Mouse (Mus musculus) brown adipose tissue, adult 24 weeks (tissue): ENCODE data around the gene Nmnat2. TPM values are rescaled to one million over a fixed set of nuclear protein-coding genes. Genes with fewer than 3 reads are reported as not detected.
A peak's percentile ranks its signal among the peaks of the same experiment; 100 is the strongest.

Experiments used
- H3K27ac ChIP-seq: fragments of 200-500 bp; replicated peaks from 2 replicates; pipeline ENCODE4 v1.5.1; 2012; ENCODE audit warnings: low read depth, mild to moderate bottlenecking, low read length
- H3K4me1 ChIP-seq: fragments of 200-500 bp; 2 replicates; pipeline ENCODE4 v1.6.1; 2012; ENCODE audit warnings: low read length, mixed read lengths; ENCODE audit not compliant: control insufficient read depth, insufficient read depth, insufficient read length
- H3K4me3 ChIP-seq: fragments of 200-500 bp; 2 replicates; pipeline ENCODE4 v1.5.1; 2012; ENCODE audit warnings: low read depth, mild to moderate bottlenecking, low read length, moderate library complexity; ENCODE audit not compliant: insufficient read depth
- polyA plus RNA-seq: library from polyadenylated mRNA; stranded (reverse); fragments of >200 nt; gene quantifications from 2 replicates; pipeline ENCODE4 v1.2.4, GENCODE M21; 2012; ENCODE audit not compliant: missing spikeins, insufficient read depth, insufficient read length

The Nmnat2 gene
- polyA plus RNA-seq, 1 experiment: 1.1 TPM

DNA sequence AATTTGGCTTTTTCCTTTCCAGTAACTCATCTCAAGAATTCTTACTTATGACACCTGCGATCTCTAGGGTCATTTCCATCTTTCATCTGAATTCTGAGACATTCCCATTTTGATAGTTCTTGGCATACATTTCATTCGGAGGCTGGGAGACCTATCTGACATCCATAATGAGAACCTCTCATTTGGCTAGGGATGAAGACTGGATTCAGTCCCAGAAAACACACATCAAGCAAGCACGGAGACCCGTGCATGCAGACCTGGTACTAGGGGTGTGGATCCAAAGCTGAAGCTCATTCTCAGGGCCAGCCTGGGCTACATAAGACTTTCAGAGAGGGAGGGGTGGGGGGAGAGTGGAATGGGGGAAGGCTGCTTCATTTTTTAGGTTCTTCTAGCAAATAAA is 68.2 kb downstream of the Nmnat2 start:
- Histone ChIP-seq H3K4me1 (no peaks in the 10 kb centered on the region), H3K4me3 (no peak overlapping the region), H3K27ac (no peak overlapping the region)

- H3K4me1 ChIP-seq: no peaks in the 10 kb centered on the region
- H3K27ac ChIP-seq: no peak overlapping the region
- H3K4me3 ChIP-seq: no peak overlapping the region
Observed at GRCm38 (mm10) chr1:153023875-153024274, 69.1 kb downstream of the Nmnat2 start.

- Histone ChIP-seq H3K4me1 (no peaks in the 10 kb centered on the region), H3K27ac (no peak overlapping the region), H3K4me3 (no peak overlapping the region)
Observed at GRCm38 (mm10) chr1:153024453-153024852, 69.7 kb downstream of the Nmnat2 start.

GRCm38 (mm10) chr1:153031345-153031744 is 76.6 kb downstream of the Nmnat2 start:
- no peak overlapping the region for H3K27ac ChIP-seq
- H3K4me1 ChIP-seq: no peaks in the 10 kb centered on the region
- no peak overlapping the region for H3K4me3 ChIP-seq

DNA sequence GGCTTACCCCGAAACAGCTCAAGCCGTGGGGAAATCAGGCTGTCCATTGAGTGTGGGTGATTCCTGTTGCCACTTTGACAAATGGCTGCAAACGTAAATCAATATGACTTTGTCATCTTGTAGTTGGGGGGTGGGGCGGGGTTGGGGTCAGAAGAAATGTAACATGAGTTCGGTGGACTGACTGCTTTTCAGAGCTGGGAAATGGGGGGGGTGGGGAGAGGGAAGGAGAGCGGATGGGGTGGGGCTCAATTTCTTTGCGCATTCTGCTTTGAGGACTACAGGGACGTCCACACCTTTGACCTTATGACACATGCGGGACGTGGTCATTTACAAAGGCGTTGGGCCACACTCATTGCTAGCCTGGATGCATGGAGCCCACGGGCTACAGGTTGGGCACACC is 77.2 kb downstream of the Nmnat2 start:
- H3K4me1 ChIP-seq: no peaks in the 10 kb centered on the region
- H3K27ac ChIP-seq: no peak overlapping the region
- no peak overlapping the region for H3K4me3 ChIP-seq

DNA sequence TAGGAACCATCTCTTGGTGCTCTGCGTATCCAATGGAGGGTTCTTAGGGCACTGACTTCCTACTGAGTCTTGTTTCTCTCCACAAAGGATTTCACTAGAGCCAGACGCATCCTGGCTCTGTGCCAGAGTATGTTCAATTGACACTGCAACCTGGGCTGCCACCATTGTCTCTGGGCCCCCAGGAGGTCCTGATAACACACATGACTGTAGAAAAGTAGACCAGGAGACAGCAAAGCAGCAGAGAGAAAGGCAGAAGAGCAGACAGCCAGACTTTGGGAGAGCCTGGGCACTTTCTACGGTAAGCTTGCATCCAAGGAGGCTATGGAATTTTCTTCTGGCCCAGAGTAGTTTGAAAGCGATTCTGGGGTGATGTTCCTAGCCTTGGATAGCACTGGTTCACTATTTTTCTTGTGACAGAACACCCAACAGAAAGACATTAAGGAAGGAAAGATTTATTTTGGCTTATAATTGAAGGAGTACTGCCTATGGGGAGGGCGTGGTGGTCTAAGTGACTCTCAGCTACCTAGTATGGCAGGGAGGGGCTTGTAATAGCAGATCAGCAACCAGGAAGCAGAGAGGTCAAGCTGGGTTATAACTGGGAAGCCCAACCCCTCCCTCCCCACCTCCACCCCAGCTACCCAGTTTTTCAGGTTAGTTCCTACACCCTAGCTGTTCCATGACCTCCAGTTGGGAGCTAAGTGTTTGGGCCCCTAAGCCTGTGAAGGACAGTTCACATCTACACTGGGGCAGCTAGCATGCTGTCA is 78.5 kb downstream of the Nmnat2 start:
- H3K27ac ChIP-seq: no peak overlapping the region
- no peaks in the 10 kb centered on the region for H3K4me1 ChIP-seq
- no peak overlapping the region for H3K4me3 ChIP-seq

- Histone ChIP-seq H3K27ac (no peak overlapping the region), H3K4me1 (no peaks in the 10 kb centered on the region), H3K4me3 (no peak overlapping the region)
Observed at GRCm38 (mm10) chr1:153034064-153034463, 79.3 kb downstream of the Nmnat2 start.

- Histone ChIP-seq H3K4me1 (peaks cover 3% of the 10 kb centered on the region; the same call in 1 of the 2 replicates), H3K4me3 (no peak overlapping the region), H3K27ac (no peak overlapping the region)
Observed at GRCm38 (mm10) chr1:153035328-153035944, 80.6 kb downstream of the Nmnat2 start.

DNA sequence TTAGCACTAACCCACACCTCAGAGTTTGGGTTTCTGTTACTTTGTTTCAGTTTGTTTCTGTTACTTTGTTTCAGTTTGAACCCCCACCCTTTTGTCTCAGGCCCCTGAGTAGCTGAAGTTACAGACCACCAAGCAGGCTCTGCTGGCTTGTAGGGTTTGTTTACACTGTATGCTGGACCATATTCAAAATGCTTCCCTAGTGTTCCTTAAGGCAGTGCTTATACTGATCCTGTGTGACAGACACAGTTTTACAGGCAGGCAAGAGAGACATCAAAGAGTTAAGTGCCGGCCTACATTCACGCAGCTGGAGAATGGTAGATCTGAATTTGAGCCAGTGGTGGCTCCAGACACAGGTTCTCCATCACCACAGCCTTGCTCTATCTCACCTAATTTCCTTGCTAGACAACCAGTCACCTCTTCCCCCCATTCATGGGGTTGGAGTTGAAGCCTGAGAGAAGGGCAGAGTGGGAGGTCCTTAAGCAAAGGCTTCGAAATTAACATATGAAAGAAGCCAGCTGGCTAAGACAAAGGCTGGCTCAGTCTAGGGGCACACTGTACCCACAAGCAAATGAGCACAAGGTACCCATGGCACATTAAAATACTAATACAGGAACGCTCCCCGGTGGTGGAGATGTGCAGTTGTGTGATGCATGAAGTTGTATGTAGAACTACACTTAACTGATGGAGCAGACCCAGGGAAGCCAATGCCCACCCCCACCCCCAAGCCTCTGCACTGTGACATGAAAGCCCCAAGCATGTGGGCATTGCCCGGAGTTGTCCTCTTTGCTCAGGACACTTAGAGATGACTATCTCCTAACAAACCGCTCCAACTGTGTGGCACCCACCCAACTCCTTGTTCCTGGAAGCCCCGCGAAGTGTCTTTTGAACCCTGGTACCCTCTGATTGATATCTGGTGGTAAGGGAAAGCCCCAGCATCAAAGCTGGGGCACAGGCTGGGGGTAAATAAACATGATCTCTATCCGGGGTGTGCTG is 82.9 kb downstream of the Nmnat2 start:
- no peak overlapping the region for H3K4me3 ChIP-seq
- peaks cover 3% of the 10 kb centered on the region; the same call in 1 of the 2 replicates for H3K4me1 ChIP-seq
- H3K27ac ChIP-seq: no peak overlapping the region

DNA sequence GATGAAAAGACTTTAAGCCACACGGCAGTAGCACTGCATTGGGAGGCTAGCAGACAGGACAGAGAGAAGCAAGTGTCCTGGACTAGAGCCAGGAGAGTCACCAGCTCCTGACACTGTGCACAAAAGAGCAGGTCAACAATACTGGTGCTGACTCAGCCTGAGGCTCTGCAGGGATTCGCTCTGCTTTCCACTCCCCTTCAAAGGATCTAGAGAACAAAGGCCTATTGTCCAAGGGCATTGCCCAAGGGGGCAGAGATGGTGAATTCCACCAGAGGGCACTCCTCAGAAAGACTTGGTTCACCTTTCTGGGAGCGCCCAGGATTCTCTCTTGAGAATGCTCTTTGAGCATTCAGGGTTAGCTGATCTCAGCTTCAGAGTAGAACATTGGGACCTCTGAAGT is 85.3 kb downstream of the Nmnat2 start:
- Histone ChIP-seq H3K4me1 (peaks cover 3% of the 10 kb centered on the region; the same call in 1 of the 2 replicates), H3K4me3 (no peak overlapping the region), H3K27ac (no peak overlapping the region)

GRCm38 (mm10) chr1:153041046-153041445 is 86.3 kb downstream of the Nmnat2 start:
- Histone ChIP-seq H3K27ac (no peak overlapping the region), H3K4me1 (peaks cover 5% of the 10 kb centered on the region; the same call in 1 of the 2 replicates)

GRCm38 (mm10) chr1:153042318-153042717 is 87.5 kb downstream of the Nmnat2 start:
- Histone ChIP-seq H3K27ac (no peak overlapping the region), H3K4me3 (no peak overlapping the region), H3K4me1 (peaks cover 5% of the 10 kb centered on the region; the same call in 1 of the 2 replicates)

More at GRCm38 (mm10) chr1:153041046-153041445, 86.3 kb downstream of the Nmnat2 start:
- no peak overlapping the region for H3K4me3 ChIP-seq

DNA sequence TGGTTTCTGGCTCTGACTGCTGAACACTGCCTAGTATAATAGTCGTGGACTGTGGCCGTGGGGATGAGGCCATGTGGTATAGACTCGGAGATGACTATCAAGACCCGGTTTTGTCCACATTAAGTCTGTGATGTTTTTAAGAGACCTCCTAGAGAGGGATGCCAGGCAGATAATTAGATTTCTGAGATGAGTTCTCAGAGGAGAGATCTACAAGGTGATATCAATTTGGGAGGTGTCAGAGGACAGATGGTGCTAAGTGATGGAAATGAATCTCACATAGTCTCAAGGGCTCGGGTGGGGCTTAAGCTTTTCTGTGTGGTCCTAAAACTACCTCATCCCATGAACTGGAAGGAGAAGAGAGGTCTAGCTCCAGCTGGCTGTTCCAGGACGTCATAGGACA is 88.5 kb downstream of the Nmnat2 start:
- Histone ChIP-seq H3K4me1 (peaks cover 5% of the 10 kb centered on the region; the same call in 1 of the 2 replicates), H3K27ac (no peak overlapping the region), H3K4me3 (no peak overlapping the region)

GRCm38 (mm10) chr1:153045368-153045767 is 90.6 kb downstream of the Nmnat2 start:
- Histone ChIP-seq H3K27ac (peak overlapping the region; percentile 73), H3K4me1 (peaks cover 10% of the 10 kb centered on the region), H3K4me3 (no peak overlapping the region)
